Mouse (Mus musculus): Measurements from ENCODE around the gene Vinac1.

The Vinac1 gene

DNA sequence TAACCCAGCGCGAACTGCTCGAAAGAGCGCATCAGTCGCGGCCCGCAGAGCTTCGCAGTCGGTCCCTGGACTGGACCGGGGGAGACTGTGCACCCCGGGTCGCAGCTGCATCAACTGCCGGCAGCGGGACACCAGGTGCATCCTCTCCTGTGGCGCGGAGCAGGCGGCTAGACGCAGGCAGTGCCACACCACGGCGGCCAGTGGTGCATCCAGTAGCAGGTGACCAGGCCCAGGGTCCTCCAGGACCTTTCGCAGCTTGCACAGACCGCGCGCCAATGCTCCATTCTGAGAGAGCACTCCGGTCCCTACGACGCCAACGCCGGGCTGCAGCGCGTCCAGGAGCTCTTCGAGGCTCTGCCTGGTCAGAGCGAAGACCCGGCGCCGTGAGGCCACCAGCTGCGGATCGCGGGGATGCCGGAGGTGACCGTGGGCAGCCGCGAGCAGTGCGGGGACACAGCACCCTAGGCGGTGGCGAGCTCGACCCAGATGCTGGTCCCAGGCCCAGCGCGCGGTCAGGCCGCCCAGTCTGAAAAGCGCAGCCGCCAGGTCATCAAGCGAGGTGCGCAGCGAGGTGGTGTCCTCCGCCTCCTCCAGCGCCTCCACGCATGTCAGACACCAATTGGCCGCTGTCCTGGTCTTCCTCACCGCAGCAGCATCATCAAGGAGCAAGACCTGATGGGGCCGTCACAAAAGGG lies 8.9 kb downstream of the Vinac1 start:
- no peak for DNase-seq (ENCODE audit: low read depth, low spot score)

DNA sequence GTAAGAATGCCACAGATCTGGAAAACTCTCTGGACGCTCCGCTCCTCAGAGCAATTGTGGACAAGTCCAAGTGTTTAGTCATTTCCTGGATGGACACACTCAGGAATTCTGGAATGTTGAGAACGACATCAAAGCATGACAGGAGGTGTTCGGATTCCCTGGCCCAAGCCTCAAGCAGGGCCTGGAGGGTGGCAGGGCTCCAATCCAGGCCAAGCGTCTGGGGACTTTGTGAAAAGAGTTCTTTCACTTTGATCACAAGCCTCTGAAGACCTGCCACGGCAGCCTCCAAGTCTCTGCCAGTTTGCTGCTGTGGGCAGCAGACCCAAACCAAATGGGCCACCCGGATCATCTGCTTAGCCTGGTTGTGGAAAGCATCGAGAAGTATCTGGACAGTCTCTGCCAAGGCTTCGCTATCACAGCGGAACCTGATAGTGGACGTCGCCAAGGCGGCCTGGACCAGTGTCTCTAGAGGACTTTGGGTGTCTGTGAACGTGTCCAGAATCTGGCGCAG lies 9.5 kb downstream of the Vinac1 start:
- DNase-seq (ENCODE audit: low read depth, low spot score) = no peak

DNA sequence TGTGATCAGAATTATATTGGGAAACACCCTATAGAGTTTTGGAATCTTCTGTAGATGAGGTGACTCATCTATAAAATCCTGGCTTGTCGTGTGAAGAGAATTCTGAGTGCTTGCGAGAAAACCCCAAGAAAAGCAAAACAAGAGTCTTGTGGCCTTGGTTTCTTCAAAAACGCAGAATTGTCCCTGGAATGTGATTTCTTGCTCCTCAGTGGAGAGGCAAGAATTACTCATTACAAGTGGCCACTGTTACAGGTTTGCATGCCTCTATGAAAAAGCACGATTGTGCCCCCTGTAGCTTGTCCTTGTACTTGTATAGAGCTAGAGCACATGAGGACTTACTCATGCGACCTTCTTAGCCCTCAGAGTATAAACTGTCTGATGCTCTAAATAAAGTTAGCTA lies 12.6 kb downstream of the Vinac1 start:
- no peak for DNase-seq (ENCODE audit: low read depth, low spot score)

DNA sequence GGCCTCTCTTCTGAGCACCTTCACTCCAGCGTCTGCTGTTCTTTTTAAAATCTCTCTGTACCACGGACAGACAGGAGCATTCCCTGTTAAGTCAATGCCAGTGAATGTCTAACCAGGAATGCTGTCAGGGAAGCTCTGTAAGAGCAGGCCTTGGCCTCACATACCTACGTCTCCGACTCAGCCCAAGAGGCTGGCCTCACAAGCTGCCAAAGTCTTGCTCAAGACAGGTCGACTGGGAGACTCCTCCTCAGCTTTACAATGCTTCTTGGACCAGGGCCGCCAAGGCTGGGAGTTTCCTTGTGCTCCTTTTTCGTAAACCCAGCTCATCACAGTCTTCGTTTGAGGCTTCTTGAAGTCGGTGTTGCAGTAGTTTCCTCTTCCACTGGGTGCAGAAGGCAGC lies 23.2 kb downstream of the Vinac1 start:
- no peak for DNase-seq (ENCODE audit: low read depth, low spot score)

DNA sequence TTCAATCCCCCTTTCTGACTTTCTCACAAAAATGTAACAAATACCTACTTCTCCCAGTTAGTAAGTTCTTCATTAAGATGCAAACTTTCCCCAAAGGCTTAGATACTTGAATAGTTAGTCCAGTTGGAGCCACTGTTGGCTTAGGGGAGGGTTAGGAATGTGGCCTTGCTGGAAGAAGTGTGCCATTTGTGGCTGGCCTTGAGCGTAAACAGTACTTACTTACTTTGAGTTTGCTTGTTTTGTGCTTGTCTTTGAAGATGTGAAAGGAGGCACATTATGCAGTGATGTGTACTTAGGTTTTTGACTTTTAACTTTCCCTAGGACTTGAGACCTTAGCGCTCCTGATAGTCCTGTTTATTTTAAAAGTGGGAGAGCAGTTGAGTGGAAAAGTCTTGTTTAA lies 27.9 kb downstream of the Vinac1 start:
- DNase-seq (ENCODE audit: low read depth, low spot score) = no peak

DNA sequence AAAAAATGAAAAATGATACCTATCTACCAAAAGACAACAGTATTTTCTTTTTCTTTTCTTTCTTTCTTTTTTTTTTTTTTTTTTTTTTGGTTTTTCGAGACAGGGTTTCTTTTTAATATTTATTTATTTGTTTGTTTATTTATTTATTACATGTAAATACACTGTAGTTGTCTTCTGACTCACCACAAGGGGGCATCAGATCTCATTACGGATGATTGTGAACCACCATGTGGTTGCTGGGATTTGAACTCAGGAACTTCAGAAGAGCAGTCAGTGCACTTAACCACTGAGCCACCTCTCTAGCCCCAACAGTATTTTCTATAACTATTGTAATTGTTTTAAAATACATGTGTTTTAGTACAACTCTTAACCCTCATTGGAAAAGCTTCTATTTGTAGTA lies 39.1 kb downstream of the Vinac1 start:
- peak; percentile 19 for DNase-seq (ENCODE audit: low read depth, low spot score)

DNA sequence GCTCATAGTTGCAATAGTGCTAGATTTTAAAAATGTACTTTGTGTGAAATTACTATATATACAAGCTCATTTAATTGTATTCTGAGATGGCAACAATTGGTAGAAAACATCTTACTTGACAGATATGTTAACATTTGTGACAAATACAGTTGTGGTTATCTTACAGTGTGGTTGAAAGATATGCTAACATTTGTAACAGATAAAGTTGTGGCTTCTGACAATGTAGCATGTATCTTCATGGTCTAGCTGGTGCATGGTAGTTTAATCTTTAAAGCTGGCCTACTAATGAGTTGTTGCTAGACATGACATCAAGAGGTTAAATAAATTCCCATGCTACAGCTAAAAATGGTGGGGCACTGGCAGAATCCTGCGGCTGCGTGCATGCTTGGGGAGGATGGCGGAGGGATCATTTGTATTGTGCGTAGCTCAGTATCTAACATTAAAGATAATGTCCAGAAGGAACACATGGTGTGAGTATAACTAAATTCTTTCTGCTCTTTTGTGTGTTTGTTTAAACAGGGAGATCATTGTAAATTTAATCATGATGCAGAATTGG lies 41.7 kb downstream of the Vinac1 start:
- no peak for DNase-seq (ENCODE audit: low read depth, low spot score)

DNA sequence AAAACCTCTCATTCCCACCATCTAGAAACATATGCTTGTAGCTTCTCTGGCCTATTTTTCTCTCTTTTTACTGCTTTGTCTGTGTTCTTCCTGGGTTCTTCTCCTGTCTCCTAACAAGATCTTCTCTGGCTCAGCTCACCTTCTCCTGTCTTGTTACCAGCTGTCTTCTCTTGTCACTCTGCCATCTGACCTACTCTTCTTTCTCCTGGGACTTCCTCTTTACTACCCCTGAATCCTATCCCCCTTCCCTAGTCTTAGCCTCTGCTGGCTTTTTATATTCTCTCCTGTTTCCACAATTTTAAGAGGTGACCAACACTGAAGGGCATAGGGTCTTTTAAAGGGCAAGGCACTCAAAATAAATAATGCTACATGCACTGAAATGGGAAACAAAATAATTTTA lies 43.1 kb downstream of the Vinac1 start:
- DNase-seq (ENCODE audit: low read depth, low spot score) = no peak

DNA sequence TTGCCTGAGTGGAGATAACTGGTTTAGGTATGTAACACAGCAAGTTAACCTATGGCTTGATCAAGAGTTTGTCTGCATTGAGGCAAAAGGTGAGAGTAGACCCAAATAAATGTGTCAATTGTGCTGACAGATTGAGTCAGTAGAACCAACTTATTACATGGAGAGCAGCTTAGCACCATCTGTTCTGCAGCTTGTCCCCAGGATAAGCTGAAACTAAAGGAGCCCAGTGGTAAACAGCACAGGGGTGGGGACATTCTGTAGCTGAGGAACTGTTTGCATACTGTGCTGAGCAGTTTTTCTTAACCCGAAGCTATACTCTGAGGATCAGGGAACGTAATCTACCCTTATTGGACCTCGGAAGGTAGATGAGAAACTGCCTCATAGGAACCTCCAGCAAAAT lies 63.2 kb downstream of the Vinac1 start:
- DNase-seq (ENCODE audit: low read depth, low spot score) = no peak

DNA sequence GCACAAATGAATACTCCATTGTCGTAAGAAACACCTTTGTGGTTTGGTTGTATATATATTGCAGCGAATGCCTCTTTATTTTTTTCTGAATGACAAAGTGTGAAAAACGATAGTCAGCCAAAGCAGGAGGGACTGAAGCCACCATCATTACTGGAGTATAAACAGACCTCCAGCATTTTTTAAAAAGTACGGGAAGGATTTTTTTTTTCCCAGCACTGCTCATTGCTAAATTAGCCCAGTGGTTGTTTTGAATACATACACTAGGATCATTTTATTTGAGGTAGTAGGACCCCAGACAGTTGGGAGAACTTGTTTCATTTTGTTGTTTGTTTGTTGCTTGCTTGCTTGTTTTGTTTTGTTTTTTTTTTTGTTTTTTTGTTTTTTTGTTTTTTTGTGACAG lies 72.4 kb downstream of the Vinac1 start:
- no peak for DNase-seq (ENCODE audit: low read depth, low spot score)
